Mouse (Mus musculus): ENCODE measurements around the gene Clec4f.
A peak's percentile ranks its signal among the peaks of the same experiment; 100 is the strongest.
"Not testable (repeated sequence)": the region's sequence is repeated elsewhere in the genome, so short reads cannot be mapped to it uniquely, and the experiment has no call there.

Gene Clec4f

GRCm38 (mm10) chr6:83634106-83634505 lies 21.9 kb downstream of the Clec4f start:
- DNase-seq (ENCODE audit: low spot score in 2 of 2) = not testable (repeated sequence)

- no peak for DNase-seq (ENCODE audit: low spot score in 2 of 2)
These were observed 24.2 kb downstream of the Clec4f start for GRCm38 (mm10) chr6:83631815-83632214.

GRCm38 (mm10) chr6:83626781-83627180 lies 29.2 kb downstream of the Clec4f start:
- no peak for DNase-seq (ENCODE audit: low spot score in 2 of 2)

- DNase-seq (ENCODE audit: low spot score in 2 of 2) = no peak
These were observed 36.0 kb downstream of the Clec4f start for GRCm38 (mm10) chr6:83619955-83620354.

GRCm38 (mm10) chr6:83617581-83618335 lies 38.2 kb downstream of the Clec4f start:
- no peak for DNase-seq (ENCODE audit: low spot score in 2 of 2)

GRCm38 (mm10) chr6:83616512-83616911 lies 39.5 kb downstream of the Clec4f start:
- DNase-seq (ENCODE audit: low spot score in 2 of 2) = peak; percentile 46 to 66

GRCm38 (mm10) chr6:83614469-83614868 lies 41.5 kb downstream of the Clec4f start:
- DNase-seq (ENCODE audit: low spot score in 2 of 2) = no peak

- peak in 1 of 2 experiments; percentile 32 for DNase-seq (ENCODE audit: low spot score in 2 of 2)
These were observed 43.0 kb downstream of the Clec4f start for GRCm38 (mm10) chr6:83612976-83613375.

GRCm38 (mm10) chr6:83599636-83600174 lies 56.3 kb downstream of the Clec4f start:
- DNase-seq (ENCODE audit: low spot score in 2 of 2) = peak; percentile 54 to 57

- DNase-seq (ENCODE audit: low spot score in 2 of 2) = no peak
These were observed 56.9 kb downstream of the Clec4f start for GRCm38 (mm10) chr6:83599060-83599550.

- peak in 1 of 2 experiments; percentile 63 for DNase-seq (ENCODE audit: low spot score in 2 of 2)
These were observed 57.3 kb downstream of the Clec4f start for GRCm38 (mm10) chr6:83598646-83599045.

GRCm38 (mm10) chr6:83597988-83598387 lies 58.0 kb downstream of the Clec4f start:
- DNase-seq (ENCODE audit: low spot score in 2 of 2) = peak; percentile 41 to 54

GRCm38 (mm10) chr6:83595035-83595434 lies 61.0 kb downstream of the Clec4f start:
- DNase-seq (ENCODE audit: low spot score in 2 of 2) = no peak
